Mouse (Mus musculus) neural tube, embryonic 13.5 days (tissue): ENCODE measurements around the gene 2310011J03Rik. TPM values are rescaled to one million over a fixed set of nuclear protein-coding genes. Genes with fewer than 3 reads are reported as not detected.

Source experiments
- microRNA-seq: library from miRNA; unstranded; fragments of <30 nt; microRNA quantifications from one replicate; pipeline ENCODE4, GENCODE M21; 2016
- polyA plus RNA-seq: library from polyadenylated mRNA; unstranded; fragments of >200 nt; fragmentation: Nextera tagmentation; extraction: Ambion mirVana; gene quantifications from 2 replicates; pipeline ENCODE4 v1.2.1, GENCODE M21; 2015

Gene 2310011J03Rik
- polyA plus RNA-seq, 1 experiment from 2014 or later = 30.7 TPM

Small RNAs within 50 kb of the gene (microRNA-seq; reads per million reads assigned to microRNA genes)
- gene Mir6911 = 0.89 reads per million

Other genes with a start within 250 kb of the 2310011J03Rik start
- gene Sbno2, start 215.0 kb downstream of the 2310011J03Rik start, polyA plus RNA-seq = 12.9 and 13.0 TPM in 2 replicates
- gene Stk11, start 204.7 kb downstream of the 2310011J03Rik start, polyA plus RNA-seq = 13.3 and 16.8 TPM in 2 replicates
- gene Atp5d, start 181.9 kb downstream of the 2310011J03Rik start, polyA plus RNA-seq = 467 and 481 TPM in 2 replicates
- gene Cbarp, start 179.7 kb downstream of the 2310011J03Rik start, polyA plus RNA-seq = 53.9 and 55.1 TPM in 2 replicates
- gene Midn, start 172.3 kb downstream of the 2310011J03Rik start, polyA plus RNA-seq = 31.0 and 35.8 TPM in 2 replicates
- 325 and 351 TPM in 2 replicates for gene Cirbp, start 154.6 kb downstream of the 2310011J03Rik start, polyA plus RNA-seq
- 11.4 and 16.3 TPM in 2 replicates for gene 1600002K03Rik, start 147.6 kb downstream of the 2310011J03Rik start, polyA plus RNA-seq
- gene Efna2, start 141.1 kb downstream of the 2310011J03Rik start, polyA plus RNA-seq = 34.0 and 34.8 TPM in 2 replicates
- gene Mum1, start 94.1 kb downstream of the 2310011J03Rik start, polyA plus RNA-seq = 46.5 and 60.7 TPM in 2 replicates
- gene Ndufs7, start 71.4 kb downstream of the 2310011J03Rik start, polyA plus RNA-seq = 250 and 275 TPM in 2 replicates
- gene Gamt, start 59.5 kb downstream of the 2310011J03Rik start, polyA plus RNA-seq = 31.2 and 33.0 TPM in 2 replicates
- gene Dazap1, start 59.1 kb downstream of the 2310011J03Rik start, polyA plus RNA-seq = 59.8 and 66.5 TPM in 2 replicates
- 573 and 601 TPM in 2 replicates for gene Rps15, start 28.1 kb downstream of the 2310011J03Rik start, polyA plus RNA-seq
- gene Apc2, start 24.6 kb downstream of the 2310011J03Rik start, polyA plus RNA-seq = 153 and 156 TPM in 2 replicates
- gene Pcsk4, start 9.0 kb upstream of the 2310011J03Rik start, polyA plus RNA-seq = 2.9 and 3.6 TPM in 2 replicates
- 3.3 and 4.5 TPM in 2 replicates for gene Reep6, start 9.4 kb upstream of the 2310011J03Rik start, polyA plus RNA-seq
- gene Adamtsl5, start 27.9 kb upstream of the 2310011J03Rik start, polyA plus RNA-seq = 1.6 and 1.8 TPM in 2 replicates
- gene Plk5, start 35.9 kb upstream of the 2310011J03Rik start, polyA plus RNA-seq = 1.0 and 1.5 TPM in 2 replicates
- gene Mex3d, start 67.1 kb upstream of the 2310011J03Rik start, polyA plus RNA-seq = 15.6 and 16.7 TPM in 2 replicates
- gene Mbd3, start 79.0 kb upstream of the 2310011J03Rik start, polyA plus RNA-seq = 238 and 241 TPM in 2 replicates
- 462 and 574 TPM in 2 replicates for gene Uqcr11, start 86.3 kb upstream of the 2310011J03Rik start, polyA plus RNA-seq
- gene Tcf3, start 113.1 kb upstream of the 2310011J03Rik start, polyA plus RNA-seq = 62.1 and 70.4 TPM in 2 replicates
- gene Onecut3, start 174.3 kb upstream of the 2310011J03Rik start, polyA plus RNA-seq = 0.92 and 1.2 TPM in 2 replicates
- gene Atp8b3, start 218.6 kb upstream of the 2310011J03Rik start, polyA plus RNA-seq = 1.2 and 1.4 TPM in 2 replicates
- gene Rexo1, start 241.0 kb upstream of the 2310011J03Rik start, polyA plus RNA-seq = 26.8 and 28.0 TPM in 2 replicates